Mouse (Mus musculus) c-Kit-negative CD71-positive TER-119-positive erythroid progenitor cells, embryonic 14.5 days (primary cell): ENCODE data around the gene Hoxb5.

Experiments
- DNase-seq: peaks from one replicate; pipeline ENCODE4 v3.0.0-alpha.2; 2013; ENCODE audit warnings: low read depth, low spot score

The Hoxb5 gene

DNA sequence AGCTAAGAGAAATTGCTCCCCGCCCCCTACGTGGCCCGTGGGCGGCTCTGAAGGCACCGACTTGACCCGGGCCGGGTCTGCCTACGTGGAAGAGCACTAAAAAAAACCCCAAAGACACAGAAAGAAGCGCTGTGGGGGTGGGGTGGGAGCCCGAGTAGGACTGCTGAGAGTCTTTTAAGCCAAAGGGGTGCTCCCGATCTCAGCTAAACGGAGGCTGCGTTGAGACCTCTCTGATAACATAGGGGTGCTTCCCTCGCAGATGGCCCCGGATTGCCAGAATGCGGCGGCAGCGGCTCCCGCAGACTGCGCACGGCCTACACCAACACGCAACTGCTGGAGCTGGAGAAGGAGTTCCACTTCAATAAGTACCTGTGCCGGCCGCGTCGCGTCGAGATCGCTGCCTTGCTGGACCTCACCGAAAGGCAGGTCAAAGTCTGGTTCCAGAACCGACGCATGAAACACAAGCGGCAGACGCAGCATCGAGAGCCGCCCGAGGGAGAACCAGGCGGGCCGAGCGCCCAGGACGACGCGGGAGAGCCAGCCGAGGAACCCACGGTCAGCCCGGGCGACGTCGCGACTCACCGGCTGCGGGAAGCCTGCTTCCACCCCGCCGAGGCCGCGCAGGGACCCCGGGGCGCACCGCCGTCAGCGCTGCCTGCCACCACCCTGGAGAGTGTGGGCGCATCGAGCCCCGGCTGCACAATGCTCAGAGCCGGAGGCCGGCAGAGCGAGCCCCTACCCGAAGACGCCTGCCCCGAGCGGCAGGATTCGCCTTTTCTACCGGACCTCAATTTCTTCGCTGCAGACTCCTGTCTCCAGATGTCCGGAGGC lies 49.8 kb downstream of the Hoxb5 start:
- DNase-seq = no peak

DNA sequence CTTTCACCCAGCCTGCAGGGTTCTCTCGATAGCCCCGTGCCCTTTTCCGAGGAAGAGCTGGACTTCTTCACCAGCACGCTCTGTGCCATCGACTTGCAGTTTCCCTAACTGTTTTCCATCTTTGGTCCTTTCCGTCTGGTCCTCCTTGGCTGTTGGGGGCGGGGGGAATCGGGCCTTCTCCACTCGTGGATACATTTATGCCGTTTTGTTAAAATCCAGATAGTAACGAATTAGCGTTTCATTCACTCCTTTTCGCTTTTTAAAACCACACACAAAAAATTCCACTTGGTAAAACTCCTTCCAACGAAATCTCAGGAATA lies 50.3 kb downstream of the Hoxb5 start:
- no peak for DNase-seq

DNA sequence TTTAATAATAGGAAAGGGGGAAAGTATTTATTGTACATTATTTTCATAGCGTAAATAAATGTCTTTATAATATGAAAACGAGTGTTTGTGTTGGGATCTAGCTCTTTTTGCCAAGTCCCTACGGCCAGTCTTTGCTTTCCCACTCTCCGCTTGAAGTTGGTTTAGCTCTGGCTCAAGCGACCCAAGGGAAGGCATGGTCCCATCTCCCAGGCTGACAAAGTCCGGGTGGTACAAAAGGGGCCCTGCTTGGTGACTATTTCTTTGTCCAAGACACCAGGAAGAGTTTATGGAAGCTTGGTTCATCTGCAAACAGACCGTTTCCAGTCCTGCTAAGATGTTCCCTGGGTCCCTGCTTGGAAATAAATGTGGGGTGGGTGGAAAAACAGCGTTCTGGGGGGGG lies 50.8 kb downstream of the Hoxb5 start:
- no peak for DNase-seq

DNA sequence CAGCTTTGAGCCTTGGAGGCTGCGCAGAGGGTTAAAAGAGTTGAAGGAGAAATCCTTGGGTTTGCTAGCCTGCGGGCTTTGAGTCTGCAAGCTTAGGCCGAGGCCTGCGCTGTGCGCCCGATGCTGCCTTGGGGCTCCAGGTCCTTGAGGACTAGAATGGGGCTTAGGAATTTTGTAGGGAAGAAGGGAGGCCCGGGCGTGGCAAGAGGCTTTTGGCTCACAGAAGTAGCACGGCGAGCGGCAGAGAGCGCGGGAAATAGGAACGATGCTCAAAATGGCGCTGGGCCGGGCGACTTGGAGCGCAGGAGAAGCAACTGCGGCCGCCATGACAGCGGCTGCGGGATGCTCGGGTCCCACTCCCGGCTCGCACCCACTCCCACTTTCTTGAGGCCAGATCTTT lies 51.2 kb downstream of the Hoxb5 start:
- DNase-seq = no peak

DNA sequence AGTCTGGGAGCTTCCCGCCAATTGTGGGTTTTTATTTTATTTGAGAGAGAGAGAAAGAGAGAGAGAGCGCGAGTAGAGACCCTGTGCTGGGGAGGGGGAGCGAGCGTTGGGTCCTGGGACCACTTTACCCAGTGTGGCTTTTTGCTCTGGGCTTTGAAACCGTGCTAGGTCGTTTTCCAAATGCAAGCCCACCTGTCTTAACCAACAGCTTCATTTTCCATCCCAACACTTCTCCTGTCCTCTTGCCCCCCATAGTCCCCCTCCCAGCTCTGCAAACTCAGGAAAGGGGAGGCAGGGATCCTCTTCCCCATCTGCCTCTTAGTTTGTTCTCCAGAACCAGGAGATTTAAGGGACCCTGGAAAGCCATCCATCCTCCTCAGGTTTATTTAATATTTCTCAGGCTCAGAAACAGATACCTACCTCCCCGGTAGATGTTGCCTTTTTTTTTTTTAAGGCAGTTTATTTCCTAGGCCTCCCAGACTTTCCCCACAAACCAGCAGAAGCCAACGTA lies 51.7 kb downstream of the Hoxb5 start:
- no peak for DNase-seq
